Mouse (Mus musculus): ENCODE measurements around the gene Pkd1l1. TPM values are rescaled to one million over a fixed set of nuclear protein-coding genes. Genes with fewer than 3 reads are reported as not detected.

The Pkd1l1 gene
- total RNA-seq (2012; rRNA removed) = 0.32 and 0.58 TPM in 2 replicates

- H3K9me3 ChIP-seq (ENCODE audit: control insufficient read depth, insufficient read depth, low read depth, low read length) = no peaks in the 10 kb centered on the region
- H3K9ac ChIP-seq (ENCODE audit: insufficient read depth, low read depth, low read length, poor library complexity, severe bottlenecking) = no peak within 1 kb of the TSS
- TF ChIP-seq ZC3H11A (IDR thresholded peaks at IDR 0.05; ENCODE audit: borderline replicate concordance, low read depth, low read length) (no peak), HCFC1 (IDR thresholded peaks at IDR 0.05; ENCODE audit: borderline replicate concordance, insufficient read depth, low read length) (no peak), CHD2 (IDR thresholded peaks at IDR 0.05; ENCODE audit: low read depth, low read length) (no peak), MAFK (IDR thresholded peaks at IDR 0.05; ENCODE audit: insufficient read depth, low read depth, low read length) (no peak), ZNF384 (IDR thresholded peaks at IDR 0.05; ENCODE audit: low read depth, low read length) (no peak)
- H3K4me1 ChIP-seq (ENCODE audit: control insufficient read depth in 2 of 2, insufficient read depth in 2 of 2, low read length in 2 of 2, poor library complexity in 1 of 2) = no peaks in the 10 kb centered on the region
- no peak within 1 kb of the TSS for H3K4me3 ChIP-seq (ENCODE audit: insufficient read depth in 1 of 2, low read depth in 1 of 2, low read length in 2 of 2, poor library complexity in 1 of 2, severe bottlenecking in 1 of 2)
- H3K27ac ChIP-seq (ENCODE audit: insufficient read depth, low read depth, low read length, poor library complexity, severe bottlenecking) = no peak within 1 kb of the TSS
- in situ Hi-C loops (cut with MboI; ENCODE audit: low sequenced_read_pairs in 2 of 2, unreplicated experiment in 2 of 2) = no loop called here
- no peak for DNase-seq (ENCODE audit: low read depth, low spot score)
- H3K36me3 ChIP-seq (ENCODE audit: control insufficient read depth, insufficient read depth, low read length, poor library complexity, severe bottlenecking) = no peaks in the 10 kb centered on the region
Observed at GRCm38 (mm10) chr11:8973166-8973565, at the start of gene Pkd1l1. Gene Pkd1l1, minus strand, starts transcription at chr11:8973266.

GRCm38 (mm10) chr11:9020207-9020606, 47.1 kb upstream of the Pkd1l1 start:
- TF ChIP-seq HCFC1 (IDR thresholded peaks at IDR 0.05; ENCODE audit: borderline replicate concordance, insufficient read depth, low read length) = no peak
- TF ChIP-seq CHD2 (IDR thresholded peaks at IDR 0.05; ENCODE audit: low read depth, low read length) = no peak
- TF ChIP-seq ZC3H11A (IDR thresholded peaks at IDR 0.05; ENCODE audit: borderline replicate concordance, low read depth, low read length) = no peak
- TF ChIP-seq ZNF384 (IDR thresholded peaks at IDR 0.05; ENCODE audit: low read depth, low read length) = no peak
- TF ChIP-seq MAFK (IDR thresholded peaks at IDR 0.05; ENCODE audit: insufficient read depth, low read depth, low read length) = no peak
- no peak overlapping the region for H3K27ac ChIP-seq (ENCODE audit: insufficient read depth, low read depth, low read length, poor library complexity, severe bottlenecking)
- H3K9ac ChIP-seq (ENCODE audit: insufficient read depth, low read depth, low read length, poor library complexity, severe bottlenecking) = no peak overlapping the region
- no peaks in the 10 kb centered on the region for H3K4me1 ChIP-seq (ENCODE audit: control insufficient read depth in 2 of 2, insufficient read depth in 2 of 2, low read length in 2 of 2, poor library complexity in 1 of 2)
- H3K36me3 ChIP-seq (ENCODE audit: control insufficient read depth, insufficient read depth, low read length, poor library complexity, severe bottlenecking) = no peaks in the 10 kb centered on the region
- in situ Hi-C loops (cut with MboI; ENCODE audit: low sequenced_read_pairs in 2 of 2, unreplicated experiment in 2 of 2) = no loop called here
- H3K9me3 ChIP-seq (ENCODE audit: control insufficient read depth, insufficient read depth, low read depth, low read length) = no peaks in the 10 kb centered on the region
- H3K4me3 ChIP-seq (ENCODE audit: insufficient read depth in 1 of 2, low read depth in 1 of 2, low read length in 2 of 2, poor library complexity in 1 of 2, severe bottlenecking in 1 of 2) = no peak overlapping the region
- DNase-seq (ENCODE audit: low read depth, low spot score) = no peak

DNA sequence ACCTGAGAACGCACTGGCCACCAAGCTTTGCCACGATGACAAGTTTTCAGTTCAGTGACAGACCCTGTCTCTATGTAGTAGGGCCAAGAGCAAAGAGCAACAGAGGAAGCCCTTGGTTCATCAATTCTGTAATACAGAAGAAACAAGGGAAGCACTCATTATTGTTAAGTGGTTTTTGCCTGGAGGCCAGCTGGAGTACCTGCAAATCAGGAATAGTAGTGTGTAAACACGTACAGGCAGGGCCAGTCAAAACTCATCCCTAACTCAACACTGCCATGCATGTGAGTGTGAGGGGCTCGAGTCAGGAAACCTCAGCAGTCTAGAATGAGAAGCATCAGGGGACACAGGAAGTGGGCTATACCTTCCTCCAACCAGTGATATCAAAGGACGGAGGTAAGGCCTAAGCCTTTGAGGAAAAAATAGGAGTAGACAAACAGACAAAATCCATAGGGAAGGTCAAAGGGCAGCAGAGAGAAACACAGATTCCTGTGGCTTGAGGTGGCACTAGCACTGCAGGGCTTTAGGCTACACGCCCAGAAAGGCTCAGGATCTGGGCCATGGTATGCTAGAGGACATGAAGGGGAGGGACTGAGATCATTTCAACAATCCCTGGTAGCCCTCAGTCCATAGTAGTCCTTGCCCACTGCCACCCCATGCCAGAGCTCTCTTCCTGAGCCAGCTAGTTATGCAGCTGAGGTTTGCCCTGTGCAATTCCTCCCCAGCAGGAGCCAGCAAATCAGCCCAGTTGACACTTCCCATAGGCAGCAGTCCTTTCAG, 45.6 kb upstream of the Pkd1l1 start:
- no peaks in the 10 kb centered on the region for H3K36me3 ChIP-seq (ENCODE audit: control insufficient read depth, insufficient read depth, low read length, poor library complexity, severe bottlenecking)
- no peaks in the 10 kb centered on the region for H3K9me3 ChIP-seq (ENCODE audit: control insufficient read depth, insufficient read depth, low read depth, low read length)
- no peak overlapping the region for H3K27ac ChIP-seq (ENCODE audit: insufficient read depth, low read depth, low read length, poor library complexity, severe bottlenecking)
- no peak overlapping the region for H3K9ac ChIP-seq (ENCODE audit: insufficient read depth, low read depth, low read length, poor library complexity, severe bottlenecking)
- H3K4me3 ChIP-seq (ENCODE audit: insufficient read depth in 1 of 2, low read depth in 1 of 2, low read length in 2 of 2, poor library complexity in 1 of 2, severe bottlenecking in 1 of 2) = no peak overlapping the region
- no peaks in the 10 kb centered on the region for H3K4me1 ChIP-seq (ENCODE audit: control insufficient read depth in 2 of 2, insufficient read depth in 2 of 2, low read length in 2 of 2, poor library complexity in 1 of 2)
- no peak for DNase-seq (ENCODE audit: low read depth, low spot score)
- TF ChIP-seq ZC3H11A (IDR thresholded peaks at IDR 0.05; ENCODE audit: borderline replicate concordance, low read depth, low read length) = no peak
- TF ChIP-seq HCFC1 (IDR thresholded peaks at IDR 0.05; ENCODE audit: borderline replicate concordance, insufficient read depth, low read length) = no peak
- no peak for TF ChIP-seq ZNF384 (IDR thresholded peaks at IDR 0.05; ENCODE audit: low read depth, low read length)
- in situ Hi-C loops (cut with MboI; ENCODE audit: low sequenced_read_pairs in 2 of 2, unreplicated experiment in 2 of 2) = no loop called here

GRCm38 (mm10) chr11:9014740-9015139, 41.7 kb upstream of the Pkd1l1 start:
- Histone ChIP-seq H3K4me1 (ENCODE audit: control insufficient read depth in 2 of 2, insufficient read depth in 2 of 2, low read length in 2 of 2, poor library complexity in 1 of 2) (peaks cover 0 to 3% of the 10 kb centered on the region in 2 experiments; a peak in 1 of 4 replicates), H3K27ac (ENCODE audit: insufficient read depth, low read depth, low read length, poor library complexity, severe bottlenecking) (no peak overlapping the region), H3K9ac (ENCODE audit: insufficient read depth, low read depth, low read length, poor library complexity, severe bottlenecking) (no peak overlapping the region), H3K36me3 (ENCODE audit: control insufficient read depth, insufficient read depth, low read length, poor library complexity, severe bottlenecking) (no peaks in the 10 kb centered on the region), H3K9me3 (ENCODE audit: control insufficient read depth, insufficient read depth, low read depth, low read length) (no peaks in the 10 kb centered on the region), H3K4me3 (ENCODE audit: insufficient read depth in 1 of 2, low read depth in 1 of 2, low read length in 2 of 2, poor library complexity in 1 of 2, severe bottlenecking in 1 of 2) (no peak overlapping the region)
- no peak for TF ChIP-seq ZNF384 (IDR thresholded peaks at IDR 0.05; ENCODE audit: low read depth, low read length)
- in situ Hi-C loops (cut with MboI; ENCODE audit: low sequenced_read_pairs in 2 of 2, unreplicated experiment in 2 of 2) = no loop called here
- DNase-seq (ENCODE audit: low read depth, low spot score) = no peak

DNA sequence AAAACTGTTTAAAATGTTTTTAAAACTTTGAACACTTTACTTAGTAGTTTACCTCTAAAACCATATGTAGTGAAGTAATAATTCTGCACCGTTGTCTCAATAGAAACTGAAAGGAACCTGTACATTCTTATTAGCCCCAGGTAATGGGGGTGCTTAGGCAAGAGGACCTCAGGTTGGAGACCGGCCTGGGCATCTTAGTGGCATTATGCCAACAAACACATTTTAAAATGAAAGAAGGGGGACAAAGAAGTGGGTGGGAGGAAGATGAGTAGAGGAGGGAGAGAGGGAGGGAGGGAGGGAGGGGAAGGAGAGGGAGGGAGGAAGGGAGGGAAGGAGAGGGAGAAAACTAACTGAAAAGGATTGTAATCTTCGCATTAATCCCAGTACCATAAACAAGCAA, 38.3 kb upstream of the Pkd1l1 start:
- no peak overlapping the region for H3K9ac ChIP-seq (ENCODE audit: insufficient read depth, low read depth, low read length, poor library complexity, severe bottlenecking)
- DNase-seq (ENCODE audit: low read depth, low spot score) = peak; percentile 9
- in situ Hi-C loops (cut with MboI; ENCODE audit: low sequenced_read_pairs in 2 of 2, unreplicated experiment in 2 of 2) = no loop called here
- 0 out of 2 replicates have a peak, but pooled peaks cover 2% of the 10 kb centered on the region for H3K36me3 ChIP-seq (ENCODE audit: control insufficient read depth, insufficient read depth, low read length, poor library complexity, severe bottlenecking)
- H3K9me3 ChIP-seq (ENCODE audit: control insufficient read depth, insufficient read depth, low read depth, low read length) = no peaks in the 10 kb centered on the region
- H3K4me3 ChIP-seq (ENCODE audit: insufficient read depth in 1 of 2, low read depth in 1 of 2, low read length in 2 of 2, poor library complexity in 1 of 2, severe bottlenecking in 1 of 2) = peak overlapping the region; percentile 87 to 88
- peaks cover 0 to 3% of the 10 kb centered on the region in 2 experiments; a peak in 1 of 4 replicates for H3K4me1 ChIP-seq (ENCODE audit: control insufficient read depth in 2 of 2, insufficient read depth in 2 of 2, low read length in 2 of 2, poor library complexity in 1 of 2)
- TF ChIP-seq MAFK (IDR thresholded peaks at IDR 0.05; ENCODE audit: insufficient read depth, low read depth, low read length) (no peak), ZC3H11A (IDR thresholded peaks at IDR 0.05; ENCODE audit: borderline replicate concordance, low read depth, low read length) (no peak), ZNF384 (IDR thresholded peaks at IDR 0.05; ENCODE audit: low read depth, low read length) (no peak), CHD2 (IDR thresholded peaks at IDR 0.05; ENCODE audit: low read depth, low read length) (no peak), HCFC1 (IDR thresholded peaks at IDR 0.05; ENCODE audit: borderline replicate concordance, insufficient read depth, low read length) (no peak)
- no peak overlapping the region for H3K27ac ChIP-seq (ENCODE audit: insufficient read depth, low read depth, low read length, poor library complexity, severe bottlenecking)

Measured in ES-E14 (cell line).